Mouse (Mus musculus): ENCODE data around the gene Clec4e.
"Not testable (repeated sequence)": the region's sequence is repeated elsewhere in the genome, so short reads cannot be mapped to it uniquely, and the experiment has no call there.

Clec4e gene

GRCm38 (mm10) chr6:123289753-123290152 is at the start of gene Clec4e:
Clec4e (minus strand) TSS chr6:123289870.
- DNase-seq: no peak

GRCm38 (mm10) chr6:123332503-123332902 is 42.8 kb upstream of the Clec4e start:
- DNase-seq: no peak

- no peak for DNase-seq
These were observed 18.4 kb upstream of the Clec4e start, which contains the start of gene Vmn2r19 for GRCm38 (mm10) chr6:123308033-123308432. Vmn2r19 (plus strand) TSS chr6:123308333.

- not testable (repeated sequence) for DNase-seq
These were observed 16.6 kb upstream of the Clec4e start for GRCm38 (mm10) chr6:123306315-123306714.

- DNase-seq: no peak
These were observed 7.0 kb upstream of the Clec4e start for GRCm38 (mm10) chr6:123296687-123297086.

- DNase-seq: not testable (repeated sequence)
These were observed 3.8 kb upstream of the Clec4e start for GRCm38 (mm10) chr6:123293509-123293908.

GRCm38 (mm10) chr6:123292751-123293400 is 3.2 kb upstream of the Clec4e start:
- no peak for DNase-seq

GRCm38 (mm10) chr6:123288931-123289330 is 739 bp downstream of the Clec4e start:
- no peak for DNase-seq

GRCm38 (mm10) chr6:123286311-123286710 is 3.4 kb downstream of the Clec4e start:
- no peak for DNase-seq

- no peak for DNase-seq
These were observed 10.2 kb downstream of the Clec4e start for GRCm38 (mm10) chr6:123279443-123279842.

GRCm38 (mm10) chr6:123266945-123267344 is 22.7 kb downstream of the Clec4e start:
- DNase-seq: no peak

- DNase-seq: no peak
These were observed 23.9 kb downstream of the Clec4e start for GRCm38 (mm10) chr6:123265809-123266208.

GRCm38 (mm10) chr6:123264194-123264593 is 25.5 kb downstream of the Clec4e start:
- DNase-seq: no peak

GRCm38 (mm10) chr6:123261555-123262161 is 28.0 kb downstream of the Clec4e start, which contains the start of gene Clec4d:
Clec4d (plus strand) TSS chr6:123262111.
- no peak for DNase-seq

GRCm38 (mm10) chr6:123260868-123261267 is 28.8 kb downstream of the Clec4e start:
- DNase-seq: no peak

- no peak for DNase-seq
These were observed 29.6 kb downstream of the Clec4e start for GRCm38 (mm10) chr6:123259889-123260603.

GRCm38 (mm10) chr6:123258946-123259345 is 30.7 kb downstream of the Clec4e start:
- DNase-seq: no peak

GRCm38 (mm10) chr6:123252735-123253134 is 36.9 kb downstream of the Clec4e start:
- no peak for DNase-seq

GRCm38 (mm10) chr6:123248862-123249261 is 40.8 kb downstream of the Clec4e start:
- not testable (repeated sequence) for DNase-seq

GRCm38 (mm10) chr6:123244201-123244600 is 45.5 kb downstream of the Clec4e start:
- DNase-seq: no peak

GRCm38 (mm10) chr6:123237582-123237981 is 52.1 kb downstream of the Clec4e start:
- no peak for DNase-seq
